Mouse (Mus musculus) Patski (cell line): ENCODE data around the gene Btaf1. TPM values are rescaled to one million over a fixed set of nuclear protein-coding genes. Genes with fewer than 3 reads are reported as not detected.

ENCODE experiments used
- ATAC-seq: fragments of 100-300 bp; one replicate; pipeline ENCODE4 v1.8.0; 2021
- CTCF ChIA-PET: fragments of 350-600 bp; sonication (Branson Sonifier 250); formaldehyde crosslinking; loops from one replicate; lab custom pipeline; 2022; ENCODE audit warnings: inconsistent platforms; lab: Charles Lee
- POLR2A ChIA-PET: fragments of 350-600 bp; sonication (Branson Sonifier 250); formaldehyde crosslinking; loops from one replicate; lab custom pipeline; 2022; ENCODE audit warnings: antibody characterized with exemption, inconsistent platforms; lab: Charles Lee
- DNase-seq: peaks from one replicate; pipeline ENCODE4 v3.0.0-alpha.2; 2011; ENCODE audit warnings: low read depth, low spot score
- H3K27me3 ChIP-seq: fragments of 371-371 bp; one replicate; pipeline ENCODE4 v1.5.1; 2021
- CTCF ChIP-seq: fragments of 100-300 bp; IDR thresholded peaks from one replicate; pipeline ENCODE4 v1.5.1; 2021
- in situ Hi-C: fragments of 300-500 bp; cut with MboI; formaldehyde crosslinking; loops from 3 replicates; pipeline ENCODE4 v1.11.1; 2018; ENCODE audit warnings: low pct_unique_long_range_greater_than_20kb, mixed read lengths
- polyA plus RNA-seq: library from polyadenylated mRNA; unstranded; gene quantifications from one replicate; pipeline ENCODE4 v1.2.3, GENCODE M21; 2021

The Btaf1 gene
- polyA plus RNA-seq, 1 experiment from 2014 or later = 24.3 TPM

- ATAC-seq = no peak
- ChIA-PET CTCF (no interaction called here), POLR2A (no interaction called here)
- in situ Hi-C loops = no loop called here
- no peak for DNase-seq
- no peak for TF ChIP-seq CTCF
- no peaks in the 10 kb centered on the region for H3K27me3 ChIP-seq
These were observed 22.5 kb upstream of the Btaf1 start for GRCm38 (mm10) chr19:36903377-36903776.

- DNase-seq (no peak), ATAC-seq (no peak)
- CTCF ChIA-PET = no interaction called here
These were observed 21.5 kb upstream of the Btaf1 start for GRCm38 (mm10) chr19:36904211-36905007.

GRCm38 (mm10) chr19:36909150-36909549, 16.7 kb upstream of the Btaf1 start:
- H3K27me3 ChIP-seq = no peaks in the 10 kb centered on the region
- DNase-seq (no peak), ATAC-seq (no peak)
- POLR2A ChIA-PET = no interaction called here
- CTCF ChIA-PET = interaction anchor here (1.0 to 2.4 kb wide), 4 partner anchors 8 to 70 kb away, joined by 3 to 9 read pairs (median 7); partner anchors contain the start of gene Fgfbp3
- TF ChIP-seq CTCF = peak; percentile 18
- in situ Hi-C loops = no loop called here

More at GRCm38 (mm10) chr19:36904211-36905007, 21.5 kb upstream of the Btaf1 start:
- H3K27me3 ChIP-seq = no peaks in the 10 kb centered on the region
- in situ Hi-C loops = no loop called here
- POLR2A ChIA-PET = interaction anchor here (0.6 kb wide), 1 partner anchor 1164 kb away, joined by 4 read pairs; no protein-coding TSS in a partner anchor
- no peak for TF ChIP-seq CTCF

- peak; percentile 85 for TF ChIP-seq CTCF
- CTCF ChIA-PET = interaction anchor here (0.5 to 2.4 kb wide), 11 partner anchors 9 to 215 kb away, joined by 3 to 9 read pairs (median 4); partner anchors contain the start of gene Fgfbp3
- in situ Hi-C loops = no loop called here
- POLR2A ChIA-PET = interaction anchor here (0.6 kb wide), 2 partner anchors 22 to 23 kb away, joined by 3 to 7 read pairs; no protein-coding TSS in a partner anchor
- no peak for DNase-seq
- H3K27me3 ChIP-seq = no peaks in the 10 kb centered on the region
- peak; percentile 93 for ATAC-seq
These were observed 16.1 kb upstream of the Btaf1 start for GRCm38 (mm10) chr19:36909676-36910292.

GRCm38 (mm10) chr19:36910424-36911045, 15.3 kb upstream of the Btaf1 start:
- DNase-seq (no peak), ATAC-seq (no peak)
- H3K27me3 ChIP-seq = no peaks in the 10 kb centered on the region
- in situ Hi-C loops = no loop called here
- POLR2A ChIA-PET = interaction anchor here (0.6 kb wide), 2 partner anchors 21 to 83 kb away, joined by 3 to 7 read pairs; no protein-coding TSS in a partner anchor
- CTCF ChIA-PET = interaction anchor here (0.9 to 2.4 kb wide), 7 partner anchors 8 to 216 kb away, joined by 3 to 9 read pairs (median 4); partner anchors contain the start of gene Fgfbp3
- no peak for TF ChIP-seq CTCF

GRCm38 (mm10) chr19:36913064-36913463, 12.8 kb upstream of the Btaf1 start:
- DNase-seq = no peak
- no peak for TF ChIP-seq CTCF
- no peak for ATAC-seq
- in situ Hi-C loops = no loop called here
- ChIA-PET CTCF (interaction anchor here (0.6 kb wide), 1 partner anchor 12 kb away, joined by 3 read pairs; no protein-coding TSS in a partner anchor), POLR2A (interaction anchor here (1.8 kb wide), 1 partner anchor 12 kb away, joined by 5 read pairs; no protein-coding TSS in a partner anchor)
- H3K27me3 ChIP-seq = no peaks in the 10 kb centered on the region

GRCm38 (mm10) chr19:36916206-36916605, 9.7 kb upstream of the Btaf1 start:
- ChIA-PET CTCF (interaction anchor here (0.7 kb wide), 1 partner anchor 30 kb away, joined by 3 read pairs; no protein-coding TSS in a partner anchor), POLR2A (no interaction called here)
- no peak for TF ChIP-seq CTCF
- in situ Hi-C loops = loop anchor here (5.0 kb wide), 2 partner anchors 99 to 299 kb away; no protein-coding TSS in a partner anchor
- ATAC-seq (no peak), DNase-seq (no peak)
- no peaks in the 10 kb centered on the region for H3K27me3 ChIP-seq

- ChIA-PET CTCF (no interaction called here), POLR2A (no interaction called here)
- no peak for DNase-seq
- ATAC-seq = no peak
- H3K27me3 ChIP-seq = no peaks in the 10 kb centered on the region
- in situ Hi-C loops = loop anchor here (5.0 kb wide), 2 partner anchors 100 to 300 kb away; no protein-coding TSS in a partner anchor
- no peak for TF ChIP-seq CTCF
These were observed 8.9 kb upstream of the Btaf1 start for GRCm38 (mm10) chr19:36916876-36917389.

GRCm38 (mm10) chr19:36918441-36919301, 7.2 kb upstream of the Btaf1 start:
- DNase-seq = no peak
- CTCF ChIA-PET = interaction anchor here (1.3 to 1.8 kb wide), 3 partner anchors 9 to 106 kb away, joined by 3 to 9 read pairs (median 6); no protein-coding TSS in a partner anchor

More at GRCm38 (mm10) chr19:36918441-36919301, 7.2 kb upstream of the Btaf1 start:
- no peaks in the 10 kb centered on the region for H3K27me3 ChIP-seq
- peak; percentile 93 for TF ChIP-seq CTCF
- peak; percentile 91 for ATAC-seq
- POLR2A ChIA-PET = interaction anchor here (0.6 to 1.6 kb wide), 4 partner anchors 8 to 106 kb away, joined by 3 to 8 read pairs (median 6); no protein-coding TSS in a partner anchor
- in situ Hi-C loops = loop anchor here (5.0 kb wide), 2 partner anchors 101 to 301 kb away; no protein-coding TSS in a partner anchor
